Mouse (Mus musculus) kidney, embryonic 14.5 days (tissue): ENCODE data around the gene Clec16a. TPM values are rescaled to one million over a fixed set of nuclear protein-coding genes. Genes with fewer than 3 reads are reported as not detected.

Experiments
- ATAC-seq: fragments of 200-750 bp; cut with Nextera tagmentation; 2 replicates; pipeline ENCODE4 v1.8.0; 2017; ENCODE audit warnings: moderate number of reproducible peaks, mild to moderate bottlenecking, moderate TSS enrichment, moderate library complexity; ENCODE audit not compliant: low FRiP score, low TSS enrichment
- H3K27ac ChIP-seq: fragments of 300-500 bp; sonication (generic); 2 replicates; pipeline ENCODE4 v1.5.1; 2014; ENCODE audit warnings: low read depth, mild to moderate bottlenecking, low read length, moderate library complexity, mixed read lengths
- H3K27me3 ChIP-seq: fragments of 300-500 bp; sonication (generic); 2 replicates; pipeline ENCODE4 v1.6.1; 2014; ENCODE audit warnings: mild to moderate bottlenecking, low read length; ENCODE audit not compliant: control insufficient read depth, insufficient read depth
- H3K36me3 ChIP-seq: fragments of 300-500 bp; sonication (generic); 2 replicates; pipeline ENCODE4 v1.6.1; 2014; ENCODE audit warnings: low read length, mixed read lengths; ENCODE audit not compliant: control insufficient read depth, insufficient read depth
- H3K4me1 ChIP-seq: fragments of 300-500 bp; sonication (generic); 2 replicates; pipeline ENCODE4 v1.6.1; 2014; ENCODE audit warnings: low read length, mixed read lengths; ENCODE audit not compliant: control insufficient read depth, insufficient read depth
- H3K4me2 ChIP-seq: fragments of 300-500 bp; sonication (generic); replicated peaks from 2 replicates; pipeline ENCODE4 v1.6.1; 2014; ENCODE audit warnings: low read depth, mild to moderate bottlenecking, low read length
- H3K4me3 ChIP-seq: fragments of 300-500 bp; sonication (generic); 2 replicates; pipeline ENCODE4 v1.5.1; 2014; ENCODE audit warnings: mild to moderate bottlenecking, low read length
- H3K9ac ChIP-seq: fragments of 300-500 bp; sonication (generic); 2 replicates; pipeline ENCODE4 v1.6.1; 2014; ENCODE audit warnings: low read depth, mild to moderate bottlenecking, low read length, moderate library complexity
- H3K9me3 ChIP-seq: fragments of 300-500 bp; sonication (generic); 2 replicates; pipeline ENCODE4 v1.6.1; 2016; ENCODE audit warnings: low read length; ENCODE audit not compliant: control insufficient read depth
- WGBS: fragments of 180-500 bp; shearing (Covaris S2); extraction: QIAGEN DNeasy Blood & Tissue Kit; methylation state at CpG from one replicate; pipeline ENCODE4 v1.1.7; 2014; 5-methylcytosine and 5-hydroxymethylcytosine counted together
- polyA plus RNA-seq: library from polyadenylated mRNA; unstranded; fragments of >200 nt; fragmentation: Nextera tagmentation; extraction: Ambion mirVana; gene quantifications from 2 replicates; pipeline ENCODE4 v1.2.1, GENCODE M21; 2014

The Clec16a gene
- polyA plus RNA-seq, 1 experiment from 2014 or later: 38.4 TPM

DNA sequence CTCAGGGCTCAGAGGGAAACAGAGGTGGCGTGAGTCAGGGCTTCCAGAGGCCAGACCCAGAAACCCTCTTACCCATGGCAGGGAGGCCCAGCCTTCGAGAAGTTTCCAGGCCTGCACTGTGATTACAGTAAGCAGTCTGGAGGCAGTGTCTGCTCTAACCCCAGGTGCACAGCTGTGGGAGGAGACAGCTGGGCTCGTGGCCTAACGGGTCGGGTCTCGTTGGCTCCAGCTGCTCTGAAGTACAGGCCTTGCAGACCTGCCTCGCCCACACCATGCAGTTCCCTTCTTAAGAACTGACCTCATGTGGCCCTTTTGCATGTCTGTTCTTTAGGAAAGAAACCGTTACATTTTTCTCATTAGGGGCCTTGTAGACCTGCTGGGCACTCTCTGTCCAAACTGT is 123.3 kb downstream of the Clec16a start:
- ATAC-seq: no peak
- H3K9me3 ChIP-seq: no peaks in the 10 kb centered on the region
- no peak overlapping the region for H3K4me2 ChIP-seq
- WGBS: 49% methylated on average over 8 of the region's 8 CpGs
- H3K27ac ChIP-seq: no peak overlapping the region
- H3K4me3 ChIP-seq: no peak overlapping the region
- peaks cover 9% of the 10 kb centered on the region; the same call in 1 of the 2 replicates for H3K4me1 ChIP-seq
- H3K36me3 ChIP-seq: no peaks in the 10 kb centered on the region
- H3K9ac ChIP-seq: no peak overlapping the region
- H3K27me3 ChIP-seq: no peaks in the 10 kb centered on the region

DNA sequence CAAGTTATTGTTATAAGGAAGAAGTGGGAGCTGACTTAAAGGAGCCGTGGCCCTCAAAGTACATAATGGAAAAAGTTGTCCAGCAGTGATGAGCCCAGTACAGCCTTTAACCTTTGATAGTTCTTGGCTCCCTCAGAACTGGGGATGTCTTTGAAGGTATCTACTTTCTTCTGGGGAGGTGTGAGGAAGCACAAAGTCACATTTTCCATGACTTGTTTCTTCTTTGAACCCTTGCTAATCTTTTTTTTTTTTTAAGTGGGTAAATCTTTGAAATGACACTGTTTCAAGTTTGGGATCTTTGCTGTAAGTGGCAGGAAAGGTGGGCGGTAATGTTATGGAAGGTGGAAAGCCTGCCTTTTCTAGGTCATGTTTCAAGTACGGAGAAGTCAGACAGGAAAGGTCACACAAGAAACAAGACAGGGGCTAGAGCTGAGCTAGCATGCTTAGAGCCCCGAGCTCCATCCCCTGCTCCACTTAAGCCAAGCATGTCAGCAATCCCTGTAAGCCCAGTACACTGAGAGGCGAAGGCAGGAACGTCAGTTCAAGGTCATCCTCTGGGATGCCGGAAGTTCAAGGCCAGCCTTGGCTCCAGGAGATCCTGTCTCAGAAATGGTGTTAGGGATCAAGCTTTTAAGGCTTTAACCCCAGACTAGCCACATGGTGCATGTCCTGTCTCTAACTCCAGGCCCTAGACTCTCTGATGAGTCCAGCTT is 124.0 kb downstream of the Clec16a start:
- WGBS: 56% methylated on average over 7 of the region's 7 CpGs
- ATAC-seq: no peak

DNA sequence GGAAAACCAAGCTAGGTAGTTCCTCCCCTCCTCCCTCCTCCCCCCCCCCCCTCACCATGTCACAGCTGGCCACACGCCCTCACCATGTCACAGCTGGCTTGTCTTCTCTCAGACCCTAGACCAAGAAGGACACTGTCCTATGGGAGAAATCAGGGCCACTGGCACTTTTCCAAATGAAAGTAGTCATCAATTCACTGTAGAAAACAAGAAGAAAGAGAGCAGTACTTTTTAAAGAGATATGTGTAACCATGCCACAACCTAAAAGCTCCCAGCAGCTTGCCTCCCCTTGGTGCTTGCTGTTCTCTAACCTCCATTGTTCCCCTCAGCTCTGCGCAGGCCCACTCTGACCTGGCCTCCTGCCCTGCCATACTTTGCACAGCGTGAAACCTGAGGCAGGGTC is 124.8 kb downstream of the Clec16a start:
- ATAC-seq: no peak

More for the DNA sequence above, 124.0 kb downstream of the Clec16a start:
- Histone ChIP-seq H3K27ac (no peak overlapping the region; the same call in 1 of the 2 replicates), H3K9me3 (no peaks in the 10 kb centered on the region), H3K4me1 (peaks cover 12% of the 10 kb centered on the region; the same call in 1 of the 2 replicates), H3K4me3 (no peak overlapping the region), H3K4me2 (no peak overlapping the region), H3K9ac (no peak overlapping the region), H3K27me3 (no peaks in the 10 kb centered on the region), H3K36me3 (no peaks in the 10 kb centered on the region)

DNA sequence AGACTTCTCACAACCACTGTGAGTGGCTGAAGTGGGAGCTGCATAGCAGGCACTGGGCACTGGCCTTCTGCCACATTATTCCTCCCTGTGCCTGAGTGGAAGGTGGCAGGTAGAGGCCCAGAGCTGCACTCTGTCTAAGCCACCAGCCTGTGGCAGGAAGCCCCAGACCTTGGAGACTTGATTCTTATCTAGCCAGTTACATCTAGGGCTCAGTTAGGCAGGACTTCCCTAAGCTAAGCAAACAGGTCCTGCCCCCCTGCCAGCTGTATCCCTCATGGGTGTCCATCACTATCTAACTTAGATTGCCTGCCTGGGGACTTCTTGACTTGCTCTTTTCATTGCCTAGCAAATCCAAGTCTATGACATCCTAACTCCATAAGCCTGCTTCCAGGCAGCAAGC is 127.4 kb downstream of the Clec16a start:
- H3K27ac ChIP-seq: no peak overlapping the region
- no peak overlapping the region for H3K4me2 ChIP-seq
- ATAC-seq: no peak

More for the DNA sequence above, 124.8 kb downstream of the Clec16a start:
- Histone ChIP-seq H3K4me1 (peaks cover 14% of the 10 kb centered on the region; the same call in 1 of the 2 replicates), H3K9me3 (no peaks in the 10 kb centered on the region), H3K9ac (no peak overlapping the region), H3K27ac (no peak overlapping the region), H3K27me3 (no peaks in the 10 kb centered on the region), H3K4me3 (no peak overlapping the region), H3K36me3 (no peaks in the 10 kb centered on the region), H3K4me2 (no peak overlapping the region)
- WGBS: 70% methylated on average over 3 of the region's 3 CpGs

DNA sequence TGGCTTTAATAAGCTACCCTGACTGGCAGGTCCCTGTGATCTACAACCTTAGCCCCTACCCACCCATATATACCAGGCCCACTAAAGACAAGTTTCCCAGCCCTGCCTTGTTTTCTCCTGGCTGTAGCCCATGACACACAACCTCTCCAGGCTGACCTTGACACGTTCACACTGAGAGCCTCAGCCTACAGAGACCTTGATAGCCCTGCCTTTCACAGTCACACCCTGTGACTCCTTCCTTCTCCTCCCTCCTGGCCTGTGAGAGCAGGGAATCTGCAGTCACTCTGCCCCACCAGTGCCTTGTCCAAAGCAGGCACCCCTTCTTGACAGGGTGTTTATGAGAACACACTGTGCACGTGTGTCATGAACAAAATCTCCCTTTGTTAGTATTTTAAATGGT is 128.9 kb downstream of the Clec16a start:
- Histone ChIP-seq H3K27ac (no peak overlapping the region), H3K4me1 (peaks cover 14% of the 10 kb centered on the region; the same call in 1 of the 2 replicates), H3K27me3 (no peaks in the 10 kb centered on the region), H3K4me3 (no peak overlapping the region), H3K36me3 (no peaks in the 10 kb centered on the region), H3K9ac (no peak overlapping the region), H3K9me3 (no peaks in the 10 kb centered on the region), H3K4me2 (no peak overlapping the region)
- no peak for ATAC-seq
- WGBS: 44% methylated on average over 2 of the region's 2 CpGs

More for the DNA sequence above, 127.4 kb downstream of the Clec16a start:
- H3K4me3 ChIP-seq: no peak overlapping the region
- no peaks in the 10 kb centered on the region for H3K36me3 ChIP-seq
- H3K9ac ChIP-seq: no peak overlapping the region
- H3K27me3 ChIP-seq: no peaks in the 10 kb centered on the region
- no peaks in the 10 kb centered on the region for H3K9me3 ChIP-seq
- H3K4me1 ChIP-seq: peaks cover 14% of the 10 kb centered on the region; the same call in 1 of the 2 replicates

DNA sequence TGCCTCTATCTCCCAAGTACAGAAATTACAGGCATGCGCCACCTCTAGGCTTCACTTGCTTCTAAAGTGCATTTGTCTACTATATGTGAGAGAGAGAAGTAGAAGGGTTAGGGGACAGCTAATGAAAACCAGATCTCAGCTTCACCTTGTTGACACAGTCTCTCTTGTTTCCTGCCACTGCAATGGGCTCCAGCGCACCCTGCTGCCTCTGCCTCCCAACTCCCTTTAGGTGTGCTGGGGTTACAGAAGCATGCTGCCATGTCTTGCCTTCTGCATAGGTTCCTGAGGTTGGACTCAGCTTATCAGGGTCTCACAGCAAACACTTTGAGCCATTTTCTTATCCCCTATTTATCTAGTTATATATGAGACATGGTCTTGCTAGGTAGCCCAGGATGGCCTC is 129.8 kb downstream of the Clec16a start:
- peaks cover 14% of the 10 kb centered on the region; the same call in 1 of the 2 replicates for H3K4me1 ChIP-seq
- no peak overlapping the region for H3K9ac ChIP-seq
- no peaks in the 10 kb centered on the region for H3K27me3 ChIP-seq
- no peak overlapping the region for H3K4me3 ChIP-seq
- H3K9me3 ChIP-seq: no peaks in the 10 kb centered on the region
- no peaks in the 10 kb centered on the region for H3K36me3 ChIP-seq
- ATAC-seq: no peak
- no peak overlapping the region for H3K4me2 ChIP-seq
- H3K27ac ChIP-seq: no peak overlapping the region
- WGBS: 89% methylated on average over 2 of the region's 2 CpGs

DNA sequence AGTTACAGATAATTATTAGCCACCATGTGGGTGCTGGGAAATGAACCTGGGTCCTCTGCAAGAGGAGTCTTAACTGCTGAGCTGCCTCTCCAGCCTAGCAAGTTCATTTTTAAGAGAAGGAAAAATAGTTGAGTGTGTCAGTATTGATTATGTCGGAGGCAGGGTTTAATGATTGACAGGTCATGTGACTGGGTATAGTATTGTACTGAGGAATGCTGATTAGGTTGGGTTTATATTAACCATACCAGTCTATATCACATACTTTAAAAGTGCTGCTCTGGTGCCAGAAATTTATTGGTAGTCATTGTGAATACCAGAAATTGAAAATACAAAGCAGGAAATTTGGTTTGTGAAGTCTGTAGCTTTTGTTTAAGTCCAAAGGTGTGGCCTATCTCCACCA is 130.5 kb downstream of the Clec16a start:
- H3K27me3 ChIP-seq: no peaks in the 10 kb centered on the region
- H3K4me3 ChIP-seq: no peak overlapping the region
- H3K27ac ChIP-seq: no peak overlapping the region
- no peak for ATAC-seq
- no peak overlapping the region for H3K4me2 ChIP-seq
- H3K4me1 ChIP-seq: peaks cover 14% of the 10 kb centered on the region; the same call in 1 of the 2 replicates
- no peaks in the 10 kb centered on the region for H3K36me3 ChIP-seq
- no peaks in the 10 kb centered on the region for H3K9me3 ChIP-seq
- no peak overlapping the region for H3K9ac ChIP-seq
- 68% methylated on average over 1 of the region's 1 CpGs for WGBS

DNA sequence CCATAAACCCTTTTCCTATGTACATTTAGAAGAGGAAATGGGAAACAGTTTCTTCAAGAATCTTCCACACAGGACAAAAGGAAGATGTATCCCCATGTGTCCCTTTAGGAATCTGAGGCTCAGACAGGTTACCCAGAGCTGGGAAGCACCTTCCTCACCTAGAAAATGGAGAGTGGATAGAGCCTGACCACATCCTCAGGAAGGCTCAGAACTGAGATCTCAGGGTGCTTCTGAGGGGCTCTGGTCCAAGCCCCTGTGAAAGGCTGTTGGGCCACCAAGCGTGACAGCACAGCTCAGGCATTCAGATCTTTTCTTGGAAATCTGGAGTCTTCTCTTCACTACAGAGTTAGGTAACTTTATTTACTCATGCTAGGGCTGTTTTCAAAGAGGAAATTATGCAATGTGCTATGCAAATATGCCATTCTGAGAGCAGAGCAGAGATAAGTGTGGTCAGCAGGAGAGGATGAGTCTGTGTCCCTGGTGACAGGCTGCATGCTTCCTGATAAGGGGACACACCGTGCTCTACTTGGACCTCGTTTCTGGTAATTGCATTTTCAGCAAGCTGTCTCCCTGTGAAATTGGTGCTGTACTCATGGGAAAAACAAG is 131.4 kb downstream of the Clec16a start:
- peaks cover 14% of the 10 kb centered on the region; the same call in 1 of the 2 replicates for H3K4me1 ChIP-seq
- H3K36me3 ChIP-seq: no peaks in the 10 kb centered on the region
- no peak overlapping the region for H3K4me2 ChIP-seq
- no peak overlapping the region for H3K4me3 ChIP-seq
- WGBS: 58% methylated on average over 3 of the region's 3 CpGs
- H3K27ac ChIP-seq: peak overlapping the region; percentile 37; the same call in 1 of the 2 replicates
- no peak overlapping the region for H3K9ac ChIP-seq
- no peak for ATAC-seq
- H3K27me3 ChIP-seq: no peaks in the 10 kb centered on the region
- no peaks in the 10 kb centered on the region for H3K9me3 ChIP-seq

DNA sequence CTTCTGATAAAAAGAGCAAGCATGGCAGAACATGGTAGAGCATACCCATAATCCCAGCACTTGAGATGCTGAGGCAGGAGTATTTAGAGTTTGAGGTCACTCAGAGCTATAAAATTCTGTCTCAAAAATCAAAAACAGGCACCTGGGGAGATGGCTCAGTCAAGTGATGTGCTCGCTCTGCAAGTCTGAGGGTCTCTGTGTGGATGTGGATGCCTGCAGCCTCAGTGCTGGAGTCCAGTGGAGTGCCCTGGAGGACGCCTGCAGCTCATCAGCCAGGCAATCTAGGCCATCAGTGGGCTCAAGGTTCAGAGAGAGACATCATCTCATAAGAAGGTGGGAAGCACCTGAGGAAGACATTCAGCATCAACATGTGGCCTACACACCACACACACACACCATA is 137.4 kb downstream of the Clec16a start:
- Histone ChIP-seq H3K9me3 (no peaks in the 10 kb centered on the region), H3K4me1 (no peaks in the 10 kb centered on the region), H3K27ac (no peak overlapping the region), H3K4me3 (no peak overlapping the region), H3K27me3 (no peaks in the 10 kb centered on the region), H3K4me2 (no peak overlapping the region), H3K36me3 (no peaks in the 10 kb centered on the region), H3K9ac (no peak overlapping the region)
- no peak for ATAC-seq
- WGBS: 90% methylated on average over 2 of the region's 2 CpGs
